Mouse (Mus musculus) liver, adult (tissue): ENCODE measurements at regions not wholly inside any gene's neighbourhood (a gene's known extent, or its start where the extent isn't known, plus 50 kb on each side); places are given as distances from the start of the nearest gene placed in this dataset.
A peak's percentile ranks its signal among the peaks of the same experiment; 100 is the strongest.

Experiments
- GATA4 ChIP-seq: IDR thresholded peaks from 2 replicates; pipeline ENCODE4 v1.6.1; 2014; ENCODE audit warnings: mild to moderate bottlenecking, low read length; ENCODE audit not compliant: insufficient replicate concordance

GRCm38 (mm10) chr5:76080429-76080828, 59.6 kb upstream of the Srd5a3 start:
- TF ChIP-seq GATA4, result no peak

GRCm38 (mm10) chr5:76079204-76080025, 60.7 kb upstream of the Srd5a3 start:
- peak; percentile 94 for TF ChIP-seq GATA4

- TF ChIP-seq GATA4, result no peak
Observed at GRCm38 (mm10) chr5:76078485-76078884, 61.6 kb upstream of the Srd5a3 start.

GRCm38 (mm10) chr5:76076283-76076682, 63.8 kb upstream of the Srd5a3 start:
- TF ChIP-seq GATA4, result no peak

- TF ChIP-seq GATA4, result no peak
Observed at GRCm38 (mm10) chr5:76075401-76075800, 64.7 kb upstream of the Srd5a3 start.

- no peak for TF ChIP-seq GATA4
Observed at GRCm38 (mm10) chr5:76067881-76068280, 72.2 kb upstream of the Srd5a3 start.

- TF ChIP-seq GATA4, result no peak
Observed at GRCm38 (mm10) chr5:76067231-76067630, 72.8 kb upstream of the Srd5a3 start.

- TF ChIP-seq GATA4, result no peak
Observed at GRCm38 (mm10) chr5:76065789-76066188, 74.3 kb upstream of the Srd5a3 start.

- no peak for TF ChIP-seq GATA4
Observed at GRCm38 (mm10) chr5:76065227-76065626, 74.8 kb upstream of the Srd5a3 start.

GRCm38 (mm10) chr5:76064686-76065085, 75.4 kb upstream of the Srd5a3 start:
- TF ChIP-seq GATA4, result no peak

GRCm38 (mm10) chr5:76063473-76063872, 76.6 kb upstream of the Srd5a3 start:
- peak; percentile 94 for TF ChIP-seq GATA4

GRCm38 (mm10) chr5:76058011-76058410, 79.8 kb upstream of the Kdr start:
- no peak for TF ChIP-seq GATA4

GRCm38 (mm10) chr5:76055849-76056248, 77.6 kb upstream of the Kdr start:
- TF ChIP-seq GATA4, result no peak

- TF ChIP-seq GATA4, result no peak
Observed at GRCm38 (mm10) chr5:76052782-76053181, 74.5 kb upstream of the Kdr start.

GRCm38 (mm10) chr5:76051658-76052057, 73.4 kb upstream of the Kdr start:
- TF ChIP-seq GATA4, result no peak

GRCm38 (mm10) chr5:76048103-76048874, 70.0 kb upstream of the Kdr start:
- TF ChIP-seq GATA4, result no peak
